Mouse (Mus musculus) embryonic facial prominence, embryonic 15.5 days (tissue): ENCODE measurements around the gene Mbl1. TPM values are rescaled to one million over a fixed set of nuclear protein-coding genes. Genes with fewer than 3 reads are reported as not detected.

Experiments used
- ATAC-seq: fragments of 200-750 bp; cut with Nextera tagmentation; 2 replicates; pipeline ENCODE4 v1.8.0; 2017; ENCODE audit warnings: low read depth, moderate TSS enrichment; ENCODE audit not compliant: insufficient number of reproducible peaks, low FRiP score, low TSS enrichment
- H3K27ac ChIP-seq: fragments of 300-500 bp; sonication (generic); replicated peaks from 2 replicates; pipeline ENCODE4 v1.5.1; 2015; ENCODE audit warnings: mild to moderate bottlenecking, inconsistent platforms
- H3K27me3 ChIP-seq: fragments of 300-500 bp; sonication (generic); 2 replicates; pipeline ENCODE4 v1.6.1; 2015; ENCODE audit warnings: inconsistent platforms
- H3K36me3 ChIP-seq: fragments of 300-500 bp; sonication (generic); 2 replicates; pipeline ENCODE4 v1.6.1; 2015; ENCODE audit warnings: mild to moderate bottlenecking, inconsistent platforms
- H3K4me1 ChIP-seq: fragments of 300-500 bp; sonication (generic); 2 replicates; pipeline ENCODE4 v1.6.1; 2015; ENCODE audit warnings: inconsistent platforms
- H3K4me2 ChIP-seq: fragments of 300-500 bp; sonication (generic); replicated peaks from 2 replicates; pipeline ENCODE4 v1.6.1; 2015; ENCODE audit warnings: mild to moderate bottlenecking, inconsistent platforms
- H3K4me3 ChIP-seq: fragments of 300-500 bp; sonication (generic); replicated peaks from 2 replicates; pipeline ENCODE4 v1.5.1; 2015; ENCODE audit warnings: mild to moderate bottlenecking, inconsistent platforms
- H3K9ac ChIP-seq: fragments of 300-500 bp; sonication (generic); 2 replicates; pipeline ENCODE4 v1.6.1; 2015; ENCODE audit warnings: inconsistent platforms
- H3K9me3 ChIP-seq: fragments of 300-500 bp; sonication (generic); replicated peaks from 2 replicates; pipeline ENCODE4 v1.6.1; 2016; ENCODE audit warnings: inconsistent platforms
- WGBS: fragments of 180-500 bp; shearing (Covaris S2); methylation state at CpG from one replicate; pipeline ENCODE4 v1.1.7; 2015; 5-methylcytosine and 5-hydroxymethylcytosine counted together
- polyA plus RNA-seq: library from polyadenylated mRNA; unstranded; fragments of >200 nt; fragmentation: Nextera tagmentation; extraction: Ambion mirVana; gene quantifications from 2 replicates; pipeline ENCODE4 v1.2.1, GENCODE M21; 2015

The Mbl1 gene
- polyA plus RNA-seq: not detected in 2 replicates

DNA sequence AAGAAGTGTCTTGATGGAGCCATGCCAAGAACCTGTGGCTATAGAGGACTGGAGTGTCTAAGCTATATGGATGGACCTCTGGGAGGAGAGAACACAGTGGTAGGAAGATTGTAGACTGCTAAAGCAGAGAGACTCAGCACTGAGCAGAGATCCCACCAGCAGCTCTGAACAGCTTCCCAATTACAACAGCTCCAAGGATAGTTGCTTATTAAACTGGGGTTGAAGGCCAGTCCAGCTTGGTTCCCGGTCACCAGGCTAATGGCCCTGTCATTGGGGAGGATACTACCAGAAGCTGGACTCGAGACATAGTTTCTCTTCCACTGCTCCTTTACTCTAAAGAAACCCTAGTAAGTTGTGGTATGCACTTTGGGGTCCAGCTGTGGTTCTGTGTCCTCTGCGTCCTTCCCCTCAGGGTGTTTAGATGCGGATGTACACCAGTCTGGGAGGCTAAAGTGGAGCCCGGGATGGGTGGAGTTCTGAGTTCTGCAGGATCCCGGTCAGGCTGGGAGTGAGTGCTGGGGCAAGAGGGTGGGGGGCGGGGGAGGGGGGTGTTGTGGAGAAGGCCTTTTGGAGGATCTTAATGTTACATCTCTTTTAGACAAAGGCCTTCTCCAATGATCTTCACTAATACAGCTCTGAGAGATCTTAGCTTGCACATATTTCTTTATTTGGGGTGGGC lies at the start of gene Mbl1:
Gene Mbl1, plus strand, starts transcription at position 239 of the 679 bp plus-strand sequence.
- WGBS: 75% methylated on average over 7 of the region's 7 CpGs
- Histone ChIP-seq H3K9ac (no peak within 1 kb of the TSS), H3K4me2 (no peak within 1 kb of the TSS), H3K27ac (no peak within 1 kb of the TSS), H3K9me3 (no peaks in the 10 kb centered on the region), H3K36me3 (no peaks in the 10 kb centered on the region), H3K4me3 (no peak within 1 kb of the TSS), H3K27me3 (no peaks in the 10 kb centered on the region), H3K4me1 (no peaks in the 10 kb centered on the region)
- ATAC-seq: no peak

GRCm38 (mm10) chr14:41102269-41102668 lies 49.0 kb upstream of the Mbl1 start:
- 84% methylated on average over 2 of the region's 2 CpGs for WGBS
- no peaks in the 10 kb centered on the region for H3K9me3 ChIP-seq
- H3K27me3 ChIP-seq: no peaks in the 10 kb centered on the region
- no peak for ATAC-seq
- H3K4me1 ChIP-seq: no peaks in the 10 kb centered on the region
- H3K27ac ChIP-seq: no peak overlapping the region
- no peak overlapping the region for H3K9ac ChIP-seq
- no peaks in the 10 kb centered on the region for H3K36me3 ChIP-seq
- H3K4me2 ChIP-seq: no peak overlapping the region
- no peak overlapping the region for H3K4me3 ChIP-seq

DNA sequence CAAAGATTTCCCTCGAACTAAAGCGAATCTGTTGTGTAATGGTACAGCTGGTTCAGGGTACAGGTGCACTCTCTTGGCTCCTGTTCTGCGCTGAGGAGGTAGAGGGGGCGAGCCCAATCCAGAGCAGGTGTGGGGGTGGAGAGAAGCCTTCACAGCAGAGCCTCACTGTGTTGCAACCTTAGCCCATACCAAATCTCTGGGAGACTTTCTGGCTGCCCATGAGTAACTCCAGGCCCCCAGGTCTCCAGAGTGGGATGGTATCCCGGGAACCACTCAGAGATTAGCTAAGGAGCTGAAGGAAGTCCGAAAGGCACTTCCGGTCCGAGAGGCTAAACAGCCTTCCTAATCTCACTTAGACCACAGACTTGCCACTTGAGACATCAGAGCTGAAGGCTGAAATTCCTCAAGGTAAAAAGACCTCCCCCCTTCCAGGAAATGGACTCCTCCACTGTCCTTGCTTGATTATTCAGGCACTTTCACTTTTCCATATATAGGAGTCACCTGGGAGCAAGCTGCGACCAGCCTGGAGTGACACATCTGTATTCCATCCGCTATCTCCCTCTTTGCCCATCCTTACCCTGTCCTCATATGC lies 46.3 kb upstream of the Mbl1 start, which contains the start of gene Mat1a:
Gene Mat1a, plus strand, starts transcription at position 183 of the 592 bp plus-strand sequence.
- no peaks in the 10 kb centered on the region for H3K9me3 ChIP-seq
- H3K27me3 ChIP-seq: no peaks in the 10 kb centered on the region
- no peak within 1 kb of the TSS for H3K4me3 ChIP-seq
- no peak within 1 kb of the TSS for H3K4me2 ChIP-seq
- no peak within 1 kb of the TSS for H3K9ac ChIP-seq
- no peaks in the 10 kb centered on the region for H3K36me3 ChIP-seq
- H3K4me1 ChIP-seq: no peaks in the 10 kb centered on the region
- H3K27ac ChIP-seq: no peak within 1 kb of the TSS
- WGBS: 71% methylated on average over 10 of the region's 10 CpGs
- no peak for ATAC-seq

DNA sequence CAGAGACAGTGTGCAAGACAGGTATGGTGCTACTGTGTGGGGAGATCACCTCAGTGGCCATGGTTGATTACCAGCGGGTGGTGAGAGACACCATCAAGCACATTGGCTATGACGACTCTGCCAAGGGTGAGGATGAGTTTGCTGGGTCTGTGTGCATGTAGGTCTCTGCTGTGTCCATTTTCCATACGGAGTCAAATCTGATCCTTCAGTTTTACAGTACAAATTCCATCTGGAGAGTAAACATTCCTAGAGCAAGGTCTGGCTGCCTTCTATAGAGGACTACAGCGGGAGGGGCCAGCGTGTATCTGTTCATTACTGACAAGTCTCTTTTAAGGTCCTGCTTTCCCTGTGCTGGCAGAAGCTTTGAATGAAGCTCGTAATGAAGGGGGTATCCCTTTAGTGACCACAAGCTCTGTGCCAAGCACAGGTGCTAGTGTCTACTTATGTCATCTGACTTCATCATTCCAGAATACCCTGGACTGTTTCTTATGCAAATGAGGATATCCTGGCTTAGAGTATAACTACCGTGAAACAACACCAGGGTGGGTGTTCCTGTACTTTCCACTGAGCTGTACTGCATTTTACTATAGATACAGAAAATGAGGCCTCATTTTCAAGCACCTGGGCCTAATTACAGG lies 40.1 kb upstream of the Mbl1 start:
- no peak overlapping the region for H3K27ac ChIP-seq
- 88% methylated on average over 7 of the region's 7 CpGs for WGBS
- H3K27me3 ChIP-seq: no peaks in the 10 kb centered on the region
- H3K9me3 ChIP-seq: no peaks in the 10 kb centered on the region
- no peaks in the 10 kb centered on the region for H3K36me3 ChIP-seq
- ATAC-seq: no peak
- H3K9ac ChIP-seq: no peak overlapping the region
- H3K4me1 ChIP-seq: no peaks in the 10 kb centered on the region
- H3K4me2 ChIP-seq: no peak overlapping the region
- H3K4me3 ChIP-seq: no peak overlapping the region

- Histone ChIP-seq H3K36me3 (no peaks in the 10 kb centered on the region), H3K4me1 (no peaks in the 10 kb centered on the region), H3K9ac (no peak overlapping the region), H3K27ac (no peak overlapping the region), H3K4me3 (no peak overlapping the region), H3K9me3 (no peaks in the 10 kb centered on the region), H3K4me2 (no peak overlapping the region), H3K27me3 (no peaks in the 10 kb centered on the region)
- 74% methylated on average over 4 of the region's 4 CpGs for WGBS
- no peak for ATAC-seq
Observed at GRCm38 (mm10) chr14:41112944-41113343, 38.3 kb upstream of the Mbl1 start.

GRCm38 (mm10) chr14:41116271-41116670 lies 35.0 kb upstream of the Mbl1 start:
- Histone ChIP-seq H3K4me1 (no peaks in the 10 kb centered on the region), H3K27me3 (no peaks in the 10 kb centered on the region), H3K36me3 (no peaks in the 10 kb centered on the region), H3K9ac (no peak overlapping the region), H3K4me3 (no peak overlapping the region), H3K4me2 (no peak overlapping the region), H3K27ac (no peak overlapping the region), H3K9me3 (no peaks in the 10 kb centered on the region)
- WGBS: 85% methylated on average over 3 of the region's 3 CpGs
- ATAC-seq: no peak

DNA sequence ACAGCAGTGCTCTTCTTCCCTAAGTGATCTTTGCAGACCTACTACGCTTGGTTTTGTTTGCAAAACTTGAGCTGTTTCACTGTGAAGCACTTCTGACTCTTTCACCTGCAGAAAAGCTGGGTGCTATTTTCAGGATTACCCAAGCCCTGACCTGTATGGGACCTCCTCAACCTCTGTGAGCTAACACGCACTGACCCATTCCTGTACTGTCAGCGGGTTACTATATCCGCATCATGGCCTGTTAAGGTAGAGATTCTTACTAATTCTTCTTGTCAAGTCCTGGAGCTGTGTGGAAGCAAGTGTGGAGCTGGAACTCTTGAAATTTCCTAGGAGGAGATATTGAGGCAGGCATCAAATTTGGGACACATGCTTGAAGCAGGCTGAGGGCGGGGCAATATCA lies 26.6 kb upstream of the Mbl1 start:
- Histone ChIP-seq H3K36me3 (no peaks in the 10 kb centered on the region), H3K27me3 (no peaks in the 10 kb centered on the region), H3K9ac (no peak overlapping the region), H3K4me2 (no peak overlapping the region), H3K4me1 (no peaks in the 10 kb centered on the region), H3K27ac (no peak overlapping the region), H3K9me3 (no peaks in the 10 kb centered on the region), H3K4me3 (no peak overlapping the region)
- no peak for ATAC-seq
- WGBS: 84% methylated on average over 5 of the region's 5 CpGs

DNA sequence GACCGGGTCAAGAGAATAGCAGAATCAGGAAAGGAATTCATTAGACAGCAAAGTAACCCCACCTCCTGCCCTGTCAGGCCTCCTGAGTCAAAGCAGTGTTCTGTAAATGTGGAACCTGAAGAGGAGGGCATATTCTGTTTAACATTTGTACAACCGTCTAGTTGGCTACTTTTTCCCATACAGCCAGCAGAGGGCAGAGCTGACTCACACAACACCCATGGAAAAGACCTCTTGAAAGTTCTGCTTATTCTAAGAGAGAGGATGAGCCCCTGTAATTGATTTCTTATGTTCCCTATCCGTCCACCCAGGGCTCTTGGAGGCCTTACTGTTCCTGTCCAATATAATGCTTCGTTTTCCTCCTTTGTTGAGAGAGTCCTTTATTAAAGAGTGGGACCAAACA lies 23.3 kb upstream of the Mbl1 start:
- no peaks in the 10 kb centered on the region for H3K9me3 ChIP-seq

GRCm38 (mm10) chr14:41131540-41131939 lies 19.7 kb upstream of the Mbl1 start, which contains the start of gene Sftpa1:
Sftpa1 (plus strand) TSS chr14:41131782.
- Histone ChIP-seq H3K4me3 (no peak within 1 kb of the TSS), H3K36me3 (no peaks in the 10 kb centered on the region), H3K27ac (no peak within 1 kb of the TSS), H3K4me2 (no peak within 1 kb of the TSS), H3K9ac (no peak within 1 kb of the TSS), H3K4me1 (no peaks in the 10 kb centered on the region), H3K9me3 (no peaks in the 10 kb centered on the region), H3K27me3 (no peaks in the 10 kb centered on the region)
- no peak for ATAC-seq
- WGBS: 80% methylated on average over 7 of the region's 7 CpGs

More for the DNA sequence above, 23.3 kb upstream of the Mbl1 start:
- no peak overlapping the region for H3K9ac ChIP-seq
- no peaks in the 10 kb centered on the region for H3K4me1 ChIP-seq
- H3K4me2 ChIP-seq: no peak overlapping the region
- H3K27me3 ChIP-seq: no peaks in the 10 kb centered on the region
- WGBS: 19% methylated on average over 4 of the region's 4 CpGs
- H3K27ac ChIP-seq: no peak overlapping the region
- ATAC-seq: no peak
- no peaks in the 10 kb centered on the region for H3K36me3 ChIP-seq
- H3K4me3 ChIP-seq: no peak overlapping the region

GRCm38 (mm10) chr14:41137006-41137405 lies 14.3 kb upstream of the Mbl1 start:
- Histone ChIP-seq H3K9me3 (no peaks in the 10 kb centered on the region), H3K36me3 (no peaks in the 10 kb centered on the region), H3K27ac (no peak overlapping the region), H3K4me2 (no peak overlapping the region), H3K9ac (no peak overlapping the region), H3K27me3 (no peaks in the 10 kb centered on the region), H3K4me1 (no peaks in the 10 kb centered on the region), H3K4me3 (no peak overlapping the region)
- no peak for ATAC-seq

GRCm38 (mm10) chr14:41140686-41141085 lies 10.6 kb upstream of the Mbl1 start:
- H3K4me2 ChIP-seq: no peak overlapping the region
- no peak overlapping the region for H3K27ac ChIP-seq
- 86% methylated on average over 1 of the region's 1 CpGs for WGBS
- H3K9ac ChIP-seq: no peak overlapping the region
- ATAC-seq: no peak
- H3K9me3 ChIP-seq: no peaks in the 10 kb centered on the region
- no peaks in the 10 kb centered on the region for H3K4me1 ChIP-seq
- no peaks in the 10 kb centered on the region for H3K36me3 ChIP-seq
- H3K4me3 ChIP-seq: no peak overlapping the region
- no peaks in the 10 kb centered on the region for H3K27me3 ChIP-seq
